Mouse (Mus musculus): ENCODE measurements around the gene Nrarp.

- TF ChIP-seq CTCF (IDR thresholded peaks at IDR 0.05; ENCODE audit: borderline replicate concordance, extremely low read depth, insufficient read depth, insufficient read length) (peak; percentile 87), POLR2A (IDR thresholded peaks at IDR 0.05; ENCODE audit: borderline replicate concordance, extremely low read depth, insufficient read depth, insufficient read length, poor library complexity, severe bottlenecking) (peak; percentile 94)
Measured at GRCm38 (mm10) chr2:25185625-25186574, 5.3 kb downstream of the Nrarp start.
